Mouse (Mus musculus) B cell, adult 2 months (primary cell): ENCODE data around the gene Gm21304.
"Not testable (repeated sequence)": the region's sequence is repeated elsewhere in the genome, so short reads cannot be mapped to it uniquely, and the experiment has no call there.

Source experiments
- DNase-seq, 2 experiments: peaks; one replicate each; pipeline ENCODE4 v3.0.0; 2022

Gm21304 gene

GRCm38 (mm10) chr10:104168215-104168614 is at the start of gene Gm21304:
Gene Gm21304 (plus strand): TSS chr10:104168515.
- DNase-seq = not testable (repeated sequence)

GRCm38 (mm10) chr10:104142687-104143086 is 25.6 kb upstream of the Gm21304 start, which contains the start of gene Gm21293:
Gene Gm21293 (plus strand): TSS chr10:104142987.
- DNase-seq = not testable (repeated sequence)

GRCm38 (mm10) chr10:104151197-104151596 is 17.1 kb upstream of the Gm21304 start, which contains the start of gene Gm6763:
Gene Gm6763 (plus strand): TSS chr10:104151497.
- DNase-seq = not testable (repeated sequence)

DNA sequence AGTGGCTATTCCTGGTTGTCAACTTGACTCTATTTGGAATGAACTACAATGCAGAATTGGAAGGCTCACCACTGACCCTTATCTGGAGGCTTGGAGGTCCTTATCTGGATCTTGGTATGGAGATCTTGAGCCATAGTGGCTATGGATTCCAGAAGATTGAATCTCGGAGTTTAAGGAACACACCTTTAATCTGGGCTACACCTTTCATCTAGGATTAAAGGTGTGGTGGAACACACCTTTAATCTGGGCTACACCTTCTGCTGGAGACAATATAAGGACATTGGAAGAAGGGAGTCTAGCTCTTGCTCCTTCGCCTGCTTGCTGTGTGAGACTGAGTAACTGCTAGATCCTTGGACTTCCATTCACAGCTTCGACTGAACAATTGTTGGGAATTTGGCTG is 8.6 kb upstream of the Gm21304 start, which contains the start of gene Gm8764:
Gene Gm8764, plus strand, starts transcription at position 301 of the 400 bp plus-strand sequence.
- not testable (repeated sequence) for DNase-seq

GRCm38 (mm10) chr10:104176724-104177123 is 8.4 kb downstream of the Gm21304 start, which contains the start of gene Gm21312:
Gene Gm21312 (plus strand): TSS chr10:104177024.
- not testable (repeated sequence) for DNase-seq

- not testable (repeated sequence) for DNase-seq
These were observed 16.9 kb downstream of the Gm21304 start, which contains the start of gene Gm20765 for GRCm38 (mm10) chr10:104185233-104185632. Gene Gm20765 (plus strand): TSS chr10:104185533.

- not testable (repeated sequence) for DNase-seq
These were observed 25.4 kb downstream of the Gm21304 start, which contains the start of gene Gm4340 for GRCm38 (mm10) chr10:104193742-104194141. Gene Gm4340 (plus strand): TSS chr10:104194042.

- no peak for DNase-seq
These were observed 41.3 kb downstream of the Gm21304 start for GRCm38 (mm10) chr10:104209655-104210054.

DNA sequence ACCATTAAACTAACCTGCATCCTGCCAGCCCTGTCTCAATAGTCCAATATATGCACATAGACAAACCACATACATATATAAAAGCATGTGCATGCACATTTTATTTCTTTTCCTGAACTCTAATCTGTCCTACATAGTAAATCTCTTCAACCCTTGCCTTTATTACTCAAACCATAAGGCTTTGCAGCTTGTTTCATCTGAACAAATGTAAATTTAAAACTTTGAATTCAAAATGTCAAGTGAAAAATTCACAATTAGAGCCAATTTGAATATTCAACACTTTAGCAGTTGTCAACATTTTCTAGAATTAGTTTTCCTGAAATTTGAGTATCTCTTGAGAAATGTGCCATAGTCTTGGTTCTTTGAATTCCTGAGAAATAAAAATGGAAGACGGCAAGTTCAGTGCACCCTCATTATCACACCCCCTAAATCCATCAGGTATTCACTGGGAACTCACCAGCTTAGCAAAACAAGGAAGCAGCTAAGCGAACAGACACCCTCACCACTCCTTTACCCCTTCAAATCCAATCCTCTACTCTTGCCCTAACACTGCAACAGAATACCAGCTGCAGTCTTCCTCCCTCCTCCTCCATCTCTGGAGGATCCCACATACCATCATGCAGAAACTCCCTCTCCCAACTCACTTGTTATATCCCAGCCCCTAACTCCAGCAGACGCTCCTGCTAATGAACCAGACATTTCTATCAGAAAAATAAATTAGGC is 42.1 kb downstream of the Gm21304 start:
- no peak for DNase-seq

DNA sequence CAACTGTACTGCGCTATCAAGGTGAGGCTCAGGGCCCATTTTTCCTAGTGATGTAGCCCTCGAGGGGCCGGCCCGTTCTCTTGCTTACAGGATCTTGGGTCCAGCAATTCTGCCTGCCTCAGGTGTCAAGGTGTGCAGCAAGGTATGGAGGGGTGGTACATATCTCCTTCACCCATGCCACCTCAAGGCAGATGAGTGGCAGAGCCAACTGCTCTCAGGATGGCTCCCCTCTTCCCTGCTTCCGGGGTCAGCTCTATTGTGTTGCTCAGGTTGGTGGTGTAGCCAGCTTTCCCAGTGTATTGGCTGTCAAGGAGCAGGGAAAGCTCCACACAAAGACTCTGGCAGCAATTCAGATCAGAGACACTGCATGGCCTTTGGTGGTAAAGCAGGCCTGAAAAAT is 46.2 kb downstream of the Gm21304 start:
- no peak for DNase-seq
